Mouse (Mus musculus) frontal cortex, adult (tissue): ENCODE data around the gene 1700025C18Rik.
A peak's percentile ranks its signal among the peaks of the same experiment; 100 is the strongest.

Experiments used
- ATAC-seq: cut with Nextera tagmentation; 2 replicates; pipeline ENCODE4 v1.9.2; 2017; ENCODE audit warnings: mild to moderate bottlenecking, moderate library complexity, mixed read lengths; ENCODE audit not compliant: low TSS enrichment

The 1700025C18Rik gene

DNA sequence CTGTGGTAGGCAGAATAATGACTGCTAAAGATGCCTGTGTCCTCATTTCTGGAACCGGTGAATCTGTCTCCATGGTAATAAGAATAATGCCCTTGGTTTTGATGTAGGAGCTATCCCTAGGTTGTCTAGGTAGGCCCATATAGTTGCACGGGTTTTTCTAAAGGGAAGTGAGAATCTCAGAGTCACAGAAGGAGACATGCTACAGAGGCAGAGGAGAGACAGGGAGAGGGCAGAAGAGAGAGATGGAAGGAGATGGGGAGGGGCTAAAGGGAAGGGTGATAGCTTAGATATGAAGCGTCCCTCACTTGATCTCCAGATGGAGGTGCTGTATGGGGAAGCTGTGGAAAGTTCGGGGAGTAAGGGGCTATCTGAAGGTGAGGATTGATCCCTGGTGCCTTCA is 53.1 kb downstream of the 1700025C18Rik start:
- ATAC-seq: no peak

- no peak for ATAC-seq
Measured at GRCm38 (mm10) chr2:165035058-165035431, 55.5 kb downstream of the 1700025C18Rik start.

DNA sequence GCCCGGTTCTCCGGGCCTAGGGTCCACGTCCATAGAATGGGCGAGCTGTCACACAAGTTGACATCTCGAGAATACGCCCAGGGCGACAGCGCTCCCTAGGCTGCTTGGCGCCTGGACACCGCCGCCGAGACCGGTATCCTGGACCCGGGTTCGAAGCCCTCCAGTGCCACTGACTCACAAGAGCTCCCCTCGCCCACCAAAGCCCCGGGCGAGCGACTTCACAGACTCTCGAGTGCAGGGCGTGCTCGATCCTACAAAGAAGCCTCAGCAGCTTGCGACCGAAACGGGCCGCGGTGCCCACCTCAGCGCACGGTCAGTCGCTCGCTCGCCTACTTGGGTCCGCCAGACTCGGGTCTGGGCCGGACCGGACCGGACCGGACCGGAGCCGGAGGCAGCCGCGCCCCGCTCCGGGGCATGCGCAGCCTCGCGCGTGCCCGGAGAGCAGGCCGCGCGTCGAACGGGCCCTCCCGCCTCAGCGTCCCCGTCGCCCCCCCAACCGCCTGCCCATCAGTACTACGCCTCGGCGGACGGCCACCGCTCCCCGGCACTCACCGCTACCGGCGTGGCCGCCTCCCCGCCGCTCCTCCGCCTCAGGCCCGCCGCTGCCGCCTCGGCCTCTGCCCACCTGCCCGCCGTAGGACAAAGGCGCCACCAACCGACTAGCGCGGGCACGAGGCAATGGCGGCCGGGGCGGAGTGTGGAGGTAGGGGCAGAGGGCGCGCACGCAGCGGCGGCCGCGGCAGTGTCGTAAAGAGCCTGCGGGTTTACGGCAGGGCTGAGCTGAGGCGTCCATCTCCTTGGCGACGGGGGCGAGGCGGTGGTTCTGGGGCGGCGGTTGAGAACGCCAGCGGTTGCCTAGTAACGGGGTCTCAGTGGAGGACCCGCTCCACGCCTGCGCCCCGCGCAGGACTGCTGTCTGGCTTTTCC is 56.2 kb downstream of the 1700025C18Rik start, which contains the start of gene Ncoa5:
Gene Ncoa5, minus strand, starts transcription at position 737 of the 927 bp plus-strand sequence.
- ATAC-seq: peak; percentile 96

DNA sequence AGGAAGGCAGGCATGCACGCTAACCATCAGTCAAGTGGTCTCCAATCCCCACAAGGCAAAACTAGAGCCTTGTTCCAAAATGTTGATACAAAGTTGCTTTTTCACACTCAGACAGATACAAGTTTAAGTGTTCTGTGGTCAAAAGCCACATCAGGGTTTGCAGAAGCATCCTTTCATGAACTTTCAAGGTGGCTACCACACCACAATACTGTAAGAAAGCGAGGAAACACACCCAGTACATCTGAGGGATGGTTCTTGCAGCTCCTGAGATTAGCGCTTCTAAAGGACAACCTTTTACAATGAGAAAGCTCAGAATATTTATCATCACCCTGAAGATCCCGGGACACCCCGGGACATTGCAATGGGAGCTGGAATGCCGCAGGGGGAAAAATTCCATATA is 57.2 kb downstream of the 1700025C18Rik start:
- ATAC-seq: no peak

- no peak for ATAC-seq
Measured at GRCm38 (mm10) chr2:165032533-165032932, 58.0 kb downstream of the 1700025C18Rik start.
